Mouse (Mus musculus) thymus, postnatal 25 days (tissue): ENCODE data around the gene Dzip1.

Source experiments
- DNase-seq: peaks from one replicate; pipeline ENCODE4 v3.0.0; 2022

Gene Dzip1

DNA sequence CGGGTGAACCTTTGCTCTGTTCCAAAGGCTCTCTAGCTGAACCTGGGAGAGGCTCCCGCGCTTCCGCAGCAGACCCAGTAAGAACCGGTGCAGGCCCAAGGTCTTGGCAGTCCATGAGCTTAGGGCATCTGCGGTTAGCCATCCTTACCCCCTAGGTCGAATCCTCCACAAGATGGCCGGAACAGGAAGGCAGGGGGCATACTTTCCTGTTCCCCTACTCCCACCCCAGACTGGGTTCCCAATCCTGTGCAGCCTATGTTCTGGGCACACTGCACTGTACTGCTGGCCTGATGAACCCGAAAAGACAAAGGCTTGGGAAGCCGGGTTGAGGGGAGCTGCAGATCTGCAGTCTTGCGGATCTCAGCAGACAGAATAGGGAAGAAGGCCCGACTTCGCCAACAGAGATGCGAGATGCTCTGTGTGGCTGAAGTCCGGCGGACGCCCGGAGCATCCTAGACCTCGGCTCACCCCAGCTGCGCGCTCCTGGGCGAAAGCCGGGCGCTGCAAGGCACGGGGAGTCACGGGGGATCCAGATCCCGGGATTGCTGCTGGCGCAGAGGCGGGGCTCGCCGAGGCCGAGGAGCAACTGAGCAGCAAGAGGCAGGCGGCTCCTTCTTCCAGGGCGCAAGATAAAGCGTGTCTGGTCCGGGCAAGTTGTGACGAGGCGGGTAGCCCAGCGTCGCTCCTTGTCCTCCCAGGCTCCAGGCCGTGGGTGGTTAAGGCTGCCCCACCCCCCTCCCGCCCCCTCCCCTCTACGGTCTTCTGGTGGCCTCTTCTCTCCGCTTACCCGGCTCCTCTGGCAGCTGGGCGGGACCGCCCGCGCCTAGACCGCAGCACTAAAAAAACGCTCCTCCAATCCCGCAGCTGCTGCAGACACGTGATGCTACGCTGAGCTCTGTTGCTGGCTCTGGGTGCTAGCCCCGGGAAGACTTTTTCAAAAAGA lies at the start of gene Dzip1:
Gene Dzip1, minus strand, starts transcription at position 788 of the 943 bp plus-strand sequence.
- DNase-seq, result peak; percentile 72

DNA sequence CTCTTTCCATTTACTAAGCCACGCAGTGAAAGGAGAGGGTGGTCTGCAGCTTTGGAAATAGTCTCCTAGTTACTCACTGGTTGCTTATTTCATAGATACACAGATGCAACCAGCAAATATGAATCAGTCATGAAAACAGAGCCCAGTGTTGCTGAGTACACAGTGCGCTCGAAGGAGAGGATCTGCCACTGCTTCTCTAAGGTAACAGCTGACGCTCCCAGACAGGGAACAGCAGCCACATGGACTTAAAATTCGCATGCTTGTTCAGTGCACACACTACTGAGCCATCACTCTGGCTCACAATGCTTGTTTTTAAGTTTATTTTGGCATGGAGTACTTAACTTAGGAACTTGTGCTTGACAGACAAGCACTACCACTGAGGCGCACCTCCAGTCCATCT lies 47.0 kb upstream of the Dzip1 start:
- DNase-seq, result no peak

DNA sequence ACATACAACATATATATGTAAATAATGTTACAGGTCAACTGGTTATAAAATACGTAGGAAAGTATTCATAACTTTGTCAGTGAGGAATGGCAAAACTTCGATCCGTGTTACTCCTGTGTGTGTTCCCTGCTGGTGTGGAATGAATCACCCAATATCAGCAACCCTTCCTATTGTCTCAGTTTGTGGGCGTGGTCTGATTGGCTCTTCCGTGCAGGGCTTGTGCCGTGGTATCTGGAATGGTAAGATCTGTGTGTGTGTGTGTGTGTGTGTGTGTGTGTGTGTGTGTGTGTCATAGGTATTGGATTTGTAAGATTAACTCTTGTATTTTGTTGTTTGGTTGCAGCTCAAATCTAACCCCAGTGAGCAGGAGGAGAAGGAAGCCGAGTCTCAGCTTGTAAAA lies 42.4 kb upstream of the Dzip1 start:
- no peak for DNase-seq

DNA sequence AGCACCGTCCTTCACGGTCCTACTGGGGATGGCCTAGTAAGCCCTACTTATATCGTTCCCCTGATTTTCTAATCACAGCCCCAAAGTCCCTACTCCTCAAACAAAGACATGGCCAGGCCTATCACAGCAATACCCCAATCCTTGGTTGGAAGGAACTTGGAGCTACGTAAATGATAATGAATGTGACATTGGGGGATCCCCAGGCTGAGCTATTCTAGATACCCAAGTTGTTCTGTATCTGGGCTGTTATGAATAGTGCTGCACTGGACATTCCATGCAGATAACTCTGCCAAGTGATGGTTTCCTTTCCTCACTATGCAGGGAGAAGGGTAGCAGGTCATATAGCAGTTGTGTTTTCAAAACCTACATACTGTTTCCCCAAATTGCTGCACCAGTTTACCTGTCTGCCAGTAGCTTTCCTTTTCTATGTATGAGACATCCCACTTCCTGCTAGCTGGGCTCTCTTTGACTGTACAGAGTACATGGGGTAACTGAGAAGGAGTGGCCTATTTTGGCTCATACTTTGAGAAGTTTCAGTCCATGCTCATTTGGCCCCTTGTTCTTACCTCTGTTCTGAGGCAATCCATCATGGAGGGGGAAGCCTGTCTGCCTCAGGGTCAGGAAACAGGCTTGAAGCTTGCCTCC lies 40.2 kb upstream of the Dzip1 start:
- no peak for DNase-seq

DNA sequence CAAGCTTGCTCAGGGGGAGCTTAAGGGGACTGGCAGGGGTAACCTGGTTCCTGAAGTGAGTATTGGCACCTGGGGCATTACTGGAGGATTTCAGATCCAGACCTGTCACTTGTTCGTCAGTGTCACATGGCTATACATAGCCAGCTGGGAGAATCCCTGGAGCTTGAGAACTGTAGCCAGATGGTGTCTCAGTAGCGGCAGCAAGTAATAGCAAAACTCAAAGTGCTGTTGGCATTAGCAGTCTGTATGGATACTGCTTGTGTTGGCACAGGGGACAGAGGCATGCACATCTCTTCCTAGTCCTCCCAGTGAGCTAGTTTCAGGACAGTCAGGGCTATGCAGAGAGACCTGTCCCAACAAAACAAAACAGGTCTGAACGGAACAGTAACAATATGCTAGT lies 32.8 kb upstream of the Dzip1 start:
- DNase-seq, result no peak

DNA sequence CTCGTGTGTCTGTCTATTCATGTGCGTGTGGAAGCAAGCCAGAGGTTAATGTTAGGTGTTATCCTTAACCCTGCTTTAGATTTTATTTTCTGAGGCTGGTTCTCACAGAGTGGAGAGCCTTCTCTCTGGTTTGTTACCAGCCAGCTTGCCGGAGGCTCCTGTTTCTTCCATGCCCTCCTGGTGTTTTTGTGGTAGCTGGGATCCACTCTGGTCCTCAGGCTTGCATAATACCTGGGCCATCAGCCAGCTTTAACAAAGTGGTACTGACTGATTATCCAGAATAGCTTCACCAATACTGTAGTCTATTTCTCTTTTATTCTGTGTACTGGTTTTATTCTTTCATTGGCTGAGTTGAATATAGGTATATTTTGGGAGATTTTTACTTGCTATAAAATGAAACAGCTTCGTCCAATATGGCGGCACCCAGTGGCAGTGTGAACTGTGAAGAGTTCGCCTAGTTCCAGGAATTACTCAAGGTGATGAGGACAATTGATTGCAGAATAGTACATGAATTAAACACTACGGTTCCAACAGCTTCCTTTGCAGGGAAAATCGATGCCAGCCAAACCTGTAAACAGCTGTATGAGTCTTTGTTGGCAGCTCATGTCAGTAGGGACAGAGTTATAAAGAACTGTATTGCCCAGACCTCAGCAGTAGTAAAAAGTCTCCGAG lies 26.8 kb upstream of the Dzip1 start:
- DNase-seq, result no peak

DNA sequence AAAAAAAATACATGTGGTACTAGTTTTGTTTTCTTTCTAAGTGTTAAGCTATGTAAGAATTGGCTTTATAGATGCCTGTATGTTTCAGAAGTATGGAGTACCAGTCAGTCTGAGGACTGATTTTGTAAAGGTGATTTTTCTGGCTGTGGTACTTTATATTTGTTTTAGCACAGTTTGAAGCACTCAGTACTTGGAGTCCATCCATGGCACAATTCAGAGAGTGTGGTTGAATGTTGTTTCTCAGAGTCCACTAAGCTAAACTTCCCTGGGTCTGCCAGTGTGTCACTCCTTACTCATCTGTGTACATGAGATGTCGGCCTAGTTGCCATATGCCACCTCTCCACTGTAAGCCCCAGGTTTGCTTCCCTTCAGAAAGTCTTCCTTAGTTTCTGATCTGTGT lies 23.6 kb upstream of the Dzip1 start:
- no peak for DNase-seq

DNA sequence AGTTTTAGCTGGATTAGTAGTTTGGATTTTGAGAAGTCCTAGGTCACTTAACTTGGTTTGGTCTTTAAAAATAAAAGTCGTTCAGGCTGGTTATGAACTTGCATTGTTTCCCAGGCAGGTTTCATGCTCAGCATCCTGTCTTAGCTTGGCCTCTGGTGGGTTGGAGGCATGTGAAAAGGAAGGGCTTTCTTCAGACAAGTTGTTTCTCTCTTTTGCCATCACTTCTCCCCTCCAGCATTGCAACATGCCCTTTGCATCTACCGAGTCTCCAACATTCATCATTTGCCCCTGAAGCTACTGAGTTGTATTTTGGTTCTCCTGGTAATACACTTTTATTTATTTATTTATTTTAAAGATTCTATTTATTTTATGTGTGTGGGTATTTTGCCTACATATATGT lies 19.4 kb upstream of the Dzip1 start:
- no peak for DNase-seq

DNA sequence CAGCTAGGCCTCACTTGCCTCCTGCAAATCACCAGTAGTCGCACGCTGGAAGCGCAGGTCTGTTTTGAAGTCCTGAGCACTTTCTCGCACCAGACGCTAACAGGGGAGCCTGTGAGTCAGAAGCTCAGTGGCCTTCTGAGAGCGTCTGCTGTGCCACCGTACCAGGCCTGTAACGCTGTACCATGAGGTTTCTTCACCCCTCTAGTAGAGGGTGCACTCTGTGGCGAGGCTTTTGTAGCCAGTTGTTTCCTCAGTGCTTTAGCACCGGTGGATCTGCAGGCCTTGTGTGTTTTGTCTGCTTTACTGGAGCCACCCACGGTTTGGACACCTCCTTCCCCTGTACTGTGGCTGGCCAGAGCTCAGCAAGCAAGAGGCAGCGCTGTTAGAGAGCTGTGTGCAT lies 16.8 kb upstream of the Dzip1 start:
- no peak for DNase-seq

DNA sequence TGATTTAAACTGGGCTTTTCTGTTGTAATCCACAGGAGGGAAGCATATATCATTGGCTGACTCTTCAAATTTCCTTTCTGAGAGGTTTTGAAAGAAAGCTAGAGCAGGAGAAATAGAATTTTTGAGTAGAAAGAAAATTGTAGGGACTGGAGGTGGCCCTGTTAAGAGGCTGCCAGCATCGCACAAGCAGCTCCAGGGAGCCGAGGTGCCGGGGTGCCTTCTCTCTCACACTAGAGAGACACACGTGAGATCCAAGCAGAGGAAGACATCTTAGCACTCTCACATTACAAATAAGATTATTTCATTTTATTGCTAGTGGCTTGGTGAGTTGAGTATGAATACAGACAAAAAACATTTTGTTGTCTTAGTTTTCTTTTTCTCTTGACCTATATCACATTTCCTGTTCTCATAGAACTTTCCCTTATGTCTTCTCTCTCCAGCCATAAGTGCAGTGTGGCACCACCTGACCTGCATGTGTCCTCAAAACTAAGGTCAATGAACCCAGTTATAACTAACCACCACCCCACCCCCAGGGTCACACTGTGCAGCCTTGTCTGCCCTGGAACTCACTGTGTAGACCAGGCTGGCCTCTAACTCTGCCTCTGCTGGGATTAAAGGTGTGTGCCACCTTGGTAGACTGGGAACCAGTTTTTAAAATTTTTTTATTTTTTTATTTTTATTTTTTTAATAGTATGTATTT lies 15.7 kb upstream of the Dzip1 start:
- no peak for DNase-seq

DNA sequence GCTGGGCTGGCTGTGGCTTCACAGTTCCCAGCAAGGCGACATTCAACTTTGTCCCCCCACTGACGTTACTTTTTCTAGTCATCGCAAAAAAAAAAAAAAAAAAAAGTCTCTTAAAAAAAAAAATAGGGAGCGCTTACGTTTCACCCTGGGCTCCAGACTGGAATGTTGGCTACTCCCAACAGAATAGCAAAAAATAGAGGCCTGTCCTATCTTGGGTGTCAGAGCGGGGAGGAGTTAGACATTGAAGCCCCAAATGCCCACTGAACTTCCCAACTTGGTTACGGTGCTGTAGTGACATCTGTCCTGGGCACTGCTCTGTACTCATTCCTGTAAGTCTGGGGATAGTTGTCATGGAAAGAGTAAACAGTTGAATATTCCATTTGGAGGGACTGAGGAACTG lies 13.3 kb upstream of the Dzip1 start:
- DNase-seq, result no peak

DNA sequence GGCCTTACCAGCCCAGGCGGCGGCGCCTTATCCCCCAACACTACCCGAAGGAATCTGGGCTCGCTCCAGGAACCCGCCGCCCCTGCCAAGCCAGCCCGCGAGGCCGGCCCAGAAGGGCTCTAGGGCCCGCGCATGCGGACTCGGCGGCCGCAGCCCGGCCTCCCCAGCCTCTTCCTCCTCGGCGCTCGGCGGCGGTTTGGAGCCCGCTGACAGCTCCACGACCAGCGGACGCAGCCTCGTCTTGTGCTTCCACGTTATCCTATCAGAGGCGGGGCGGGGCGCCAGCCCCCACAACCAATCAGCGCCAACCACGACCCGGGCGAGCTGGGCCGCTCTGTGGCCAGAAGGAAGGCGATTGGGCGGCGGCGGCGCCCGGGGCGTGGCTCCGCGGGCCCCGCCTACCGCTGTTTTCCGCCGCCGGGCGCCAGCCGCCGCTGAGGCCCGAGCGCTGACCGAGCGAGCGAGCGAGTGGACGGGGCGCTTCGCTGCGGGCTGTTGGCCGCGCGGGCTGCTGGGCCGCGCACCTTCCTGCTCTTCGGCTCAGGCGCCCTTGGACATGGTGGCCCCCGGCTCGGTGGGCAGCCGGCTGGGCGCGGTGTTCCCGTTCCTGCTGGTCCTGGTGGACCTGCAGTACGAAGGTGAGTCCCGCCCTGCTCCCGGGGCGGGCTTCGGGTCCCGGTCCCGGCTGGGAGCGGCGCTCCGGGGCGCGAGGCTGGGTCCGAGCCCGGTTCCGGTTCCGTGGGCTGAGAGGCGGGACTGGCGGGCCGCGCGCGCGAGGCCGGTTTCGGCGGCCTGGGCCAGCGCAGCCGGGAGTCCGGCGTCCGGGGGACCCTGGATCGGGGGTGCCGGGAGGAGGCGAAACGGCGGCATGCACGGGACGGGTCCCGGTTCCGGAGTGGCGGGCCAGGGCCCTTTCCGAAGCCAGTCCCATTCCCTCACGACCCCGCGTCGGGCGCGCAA lies 12.6 kb upstream of the Dzip1 start, which contains the start of gene Dnajc3:
Gene Dnajc3, plus strand, starts transcription at position 444 of the 960 bp plus-strand sequence.
- peak; percentile 99 for DNase-seq

DNA sequence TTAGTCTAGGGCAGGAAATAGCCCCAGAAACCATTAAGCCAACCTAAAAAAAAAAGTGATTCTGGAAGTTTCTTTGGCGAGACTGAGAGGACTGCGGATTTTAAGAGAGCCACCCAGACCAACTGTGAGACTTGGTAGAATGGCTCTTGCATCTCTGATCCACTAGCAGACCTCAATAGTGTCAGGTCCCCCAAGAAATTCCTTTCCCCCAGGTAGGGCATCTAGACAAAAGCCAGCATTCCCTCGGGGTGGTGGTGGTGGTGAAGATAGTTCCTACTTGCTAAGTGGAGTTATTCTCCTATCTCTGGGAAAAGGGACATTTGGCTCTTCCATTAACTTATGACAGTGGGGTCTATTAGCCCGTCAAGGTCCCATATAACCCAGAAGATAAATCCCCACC lies 11.7 kb upstream of the Dzip1 start:
- DNase-seq, result no peak

DNA sequence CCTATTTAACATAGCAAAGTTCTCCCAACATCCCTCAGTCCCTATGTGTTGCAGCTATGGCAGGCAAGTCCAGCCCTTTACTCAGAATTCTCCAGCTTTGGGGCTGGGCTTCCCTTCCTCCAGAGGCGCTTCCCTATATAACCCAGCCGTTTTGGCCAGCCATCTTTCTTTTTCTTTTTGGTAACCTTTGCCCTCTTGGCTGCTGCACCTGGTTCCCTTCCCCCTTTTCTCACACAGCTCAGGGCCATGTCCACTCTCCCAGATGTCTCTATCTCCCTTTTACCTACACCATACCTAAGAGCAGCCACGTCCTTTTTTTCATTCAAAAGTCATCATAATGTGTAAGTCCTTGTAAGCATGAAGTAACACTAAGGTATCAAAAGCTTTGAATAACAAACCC lies 11.0 kb upstream of the Dzip1 start:
- no peak for DNase-seq

DNA sequence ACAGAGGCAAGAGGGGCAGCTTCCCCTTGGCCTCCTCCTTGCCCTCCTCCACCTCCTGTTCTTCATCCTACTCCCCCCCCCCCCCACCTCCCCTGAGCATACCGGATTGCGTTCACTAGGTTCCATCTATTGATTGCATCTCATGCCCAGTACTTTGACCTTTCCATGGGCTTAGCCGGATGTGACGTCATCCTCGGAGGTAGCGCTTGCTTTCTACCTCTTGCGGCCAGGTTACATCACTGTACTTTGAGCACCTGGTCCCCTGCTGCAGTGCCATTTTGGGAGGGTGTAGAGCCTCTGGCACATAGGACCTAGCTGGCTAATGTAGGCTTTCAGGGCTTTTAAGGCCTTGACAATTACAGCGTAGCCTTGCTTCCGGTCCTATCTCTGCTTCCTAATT lies 9.4 kb upstream of the Dzip1 start:
- DNase-seq, result no peak

DNA sequence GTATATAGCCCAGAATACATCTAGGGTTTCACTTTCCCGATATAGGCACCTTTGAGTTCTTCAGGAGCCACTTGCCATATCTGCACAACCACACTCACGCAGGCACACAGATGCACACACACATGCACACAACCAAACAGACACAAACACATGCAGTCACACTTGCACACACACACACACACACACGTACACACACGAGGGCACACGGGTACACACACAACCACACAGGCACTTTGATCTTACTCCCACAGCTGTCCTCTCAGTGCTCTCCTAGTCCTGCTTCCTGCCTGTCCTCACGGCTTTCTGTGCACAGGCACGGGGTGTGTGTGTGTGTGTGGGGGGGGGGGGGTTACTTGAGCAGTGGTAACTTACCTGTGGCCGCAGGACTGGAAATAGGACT lies 7.7 kb upstream of the Dzip1 start:
- peak; percentile 60 for DNase-seq

DNA sequence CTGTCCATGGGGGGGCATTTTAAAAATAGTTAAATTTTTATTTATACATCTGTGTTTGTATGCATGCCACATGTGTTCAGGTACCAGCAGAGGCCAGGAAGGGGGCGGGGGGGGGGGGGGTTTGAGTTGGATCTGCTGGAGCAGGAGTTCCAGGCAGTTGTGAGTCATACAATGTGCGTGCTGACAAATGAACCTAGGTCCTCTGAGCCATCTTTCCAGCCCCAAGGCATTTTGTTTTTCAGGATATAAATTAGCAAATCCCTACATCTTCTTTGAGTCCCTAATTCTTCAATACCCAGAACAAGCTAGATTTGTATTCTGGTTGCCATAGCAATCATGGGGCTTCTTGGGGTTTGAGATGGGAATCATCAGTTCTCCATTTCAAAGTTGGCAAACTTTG lies 5.9 kb upstream of the Dzip1 start:
- no peak for DNase-seq

DNA sequence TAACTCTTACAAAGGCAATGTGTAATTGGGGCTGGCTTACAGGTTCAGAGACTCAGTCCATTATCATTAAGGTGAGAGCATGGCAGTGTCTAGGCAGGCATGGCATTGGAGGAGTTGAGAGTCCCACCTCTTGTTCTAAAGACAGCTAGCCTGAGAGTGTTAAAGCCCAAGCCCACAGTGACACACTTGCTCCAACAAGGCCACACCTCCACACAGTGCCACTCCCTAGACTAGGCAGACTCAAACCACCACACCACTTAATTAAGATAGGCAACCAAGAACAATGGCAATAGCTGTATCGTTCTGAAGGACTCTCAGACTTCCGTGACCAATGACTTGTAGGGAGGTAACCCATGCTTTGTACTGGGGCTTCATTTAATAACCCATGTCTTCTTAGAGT lies 5.5 kb upstream of the Dzip1 start:
- no peak for DNase-seq

DNA sequence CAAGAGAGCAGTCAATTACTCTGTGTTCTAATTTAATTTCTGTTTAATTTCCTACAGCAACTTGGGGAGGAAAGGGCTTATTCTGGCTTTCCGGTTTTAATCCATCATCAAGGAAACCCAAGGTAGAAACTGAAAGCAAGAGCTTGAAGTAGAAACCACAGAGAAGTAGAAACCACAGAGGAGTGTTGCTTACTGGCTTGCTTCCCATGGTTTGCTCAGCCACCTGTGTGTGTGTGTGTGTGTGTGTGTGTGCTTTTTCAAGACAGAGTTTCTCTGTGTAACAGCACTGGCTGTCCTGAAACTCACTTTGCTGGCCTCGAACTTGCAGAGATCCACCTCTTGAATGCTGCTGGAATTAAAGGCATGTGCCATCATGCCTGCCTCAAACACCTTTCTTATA lies 4.5 kb upstream of the Dzip1 start:
- DNase-seq, result peak; percentile 69

DNA sequence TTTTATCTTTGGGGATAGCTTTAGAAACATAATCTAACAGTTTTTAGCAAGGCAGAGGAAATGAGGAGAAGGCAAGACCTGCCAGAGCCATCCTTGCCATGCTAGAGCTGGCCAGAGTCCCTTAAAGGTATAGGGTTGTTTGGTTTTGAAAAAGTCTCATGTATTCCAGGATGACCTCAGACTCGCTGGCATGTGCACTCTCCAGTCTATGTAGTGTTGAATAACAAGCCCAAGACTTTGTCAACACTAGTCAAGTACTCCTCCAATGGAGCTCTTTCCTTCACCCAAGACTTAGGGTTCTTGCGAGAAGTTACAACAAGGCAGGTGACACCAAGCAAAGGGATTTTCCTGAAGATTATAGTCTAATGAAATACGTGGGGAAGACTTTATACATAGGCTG lies 3.3 kb upstream of the Dzip1 start:
- no peak for DNase-seq

DNA sequence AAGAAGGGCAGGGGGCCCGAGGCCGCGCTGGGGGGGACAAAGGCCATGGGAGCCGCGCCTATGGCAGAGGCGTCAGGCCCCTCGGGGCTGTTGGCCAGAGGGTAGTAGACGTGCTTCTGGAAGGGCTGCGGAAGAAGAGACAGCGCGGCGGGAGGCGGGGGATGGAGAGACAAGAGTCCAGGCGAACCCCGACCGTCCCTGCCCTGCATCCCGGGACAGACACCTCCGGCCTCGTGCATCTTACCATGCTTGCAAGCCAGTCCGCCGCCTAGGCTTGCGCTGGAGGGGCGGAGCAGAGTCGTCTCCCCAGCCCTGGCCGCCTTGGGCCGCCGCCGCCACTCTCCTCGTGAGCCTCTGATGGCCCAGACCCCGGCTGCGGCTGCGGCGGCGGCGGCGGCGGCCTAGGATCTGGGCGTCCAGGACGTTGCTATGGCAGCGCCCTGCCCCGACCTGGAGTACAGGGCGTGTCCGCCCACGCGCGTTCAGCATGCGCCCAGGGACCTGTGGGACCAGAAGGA lies 2.5 kb downstream of the Dzip1 start:
- no peak for DNase-seq

DNA sequence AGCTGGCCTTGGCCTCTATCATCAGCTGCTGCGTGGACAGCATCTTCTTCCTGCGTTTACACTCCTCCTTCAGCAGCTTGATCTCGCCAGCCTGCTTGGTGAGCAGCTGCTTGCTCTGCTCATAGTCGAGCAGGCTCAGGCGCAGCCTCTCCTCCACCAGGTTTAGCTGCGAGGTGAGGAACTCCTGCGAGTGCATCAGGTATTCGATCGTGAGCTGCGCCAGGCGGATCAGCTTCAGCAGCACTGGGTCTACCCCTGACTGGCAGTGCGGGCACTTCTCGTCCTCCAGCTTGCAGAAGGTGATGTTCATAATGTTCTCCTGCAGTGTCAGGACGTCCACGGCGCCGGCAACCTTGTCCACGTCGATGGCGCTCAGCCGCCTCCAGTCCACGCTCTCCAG lies 3.0 kb downstream of the Dzip1 start:
- no peak for DNase-seq
